Mouse (Mus musculus) heart, adult 2 months (tissue): ENCODE results near the gene 2310002L09Rik.
"Not testable (repeated sequence)": the region's sequence is repeated elsewhere in the genome, so short reads cannot be mapped to it uniquely, and the experiment has no call there.

Experiments used
- CTCF ChIP-seq: fragments of 200-600 bp; IDR thresholded peaks from 2 replicates; pipeline ENCODE4 v1.8.1; 2022; ENCODE audit warnings: antibody characterized with exemption, mild to moderate bottlenecking, moderate library complexity
- EP300 ChIP-seq: fragments of 200-500 bp; IDR thresholded peaks from 2 replicates; pipeline ENCODE4 v1.6.1; 2011; ENCODE audit warnings: low read depth, low read length, control low read depth; ENCODE audit not compliant: insufficient read depth

DNA sequence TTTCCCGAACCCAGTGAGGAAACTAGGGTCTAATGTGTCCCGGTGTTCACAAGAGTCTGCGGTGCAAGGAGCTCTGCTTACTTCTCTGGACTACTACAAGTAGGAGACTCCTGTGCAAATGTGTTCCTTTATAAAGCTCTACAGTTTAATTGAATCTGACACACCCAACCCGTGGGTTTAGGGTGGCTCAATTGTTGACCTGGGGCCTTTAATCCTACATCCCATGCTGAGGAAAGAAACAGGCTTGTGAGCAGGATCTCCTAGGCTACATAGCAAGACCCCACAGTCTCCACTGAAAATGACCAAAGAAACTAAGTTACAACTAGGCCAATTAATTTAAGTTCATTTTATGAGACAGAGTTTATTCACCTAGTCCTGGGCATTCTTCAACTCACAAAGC lies 44.8 kb downstream of the 2310002L09Rik start, which contains the start of gene Gm13871:
- not testable (repeated sequence) for TF ChIP-seq EP300, CTCF
